Mouse (Mus musculus): ENCODE results near the gene Ulk1. TPM values are rescaled to one million over a fixed set of nuclear protein-coding genes. Genes with fewer than 3 reads are reported as not detected.

Gene Ulk1
- polyA plus RNA-seq, 1 experiment from 2014 or later = 17.4 TPM

DNA sequence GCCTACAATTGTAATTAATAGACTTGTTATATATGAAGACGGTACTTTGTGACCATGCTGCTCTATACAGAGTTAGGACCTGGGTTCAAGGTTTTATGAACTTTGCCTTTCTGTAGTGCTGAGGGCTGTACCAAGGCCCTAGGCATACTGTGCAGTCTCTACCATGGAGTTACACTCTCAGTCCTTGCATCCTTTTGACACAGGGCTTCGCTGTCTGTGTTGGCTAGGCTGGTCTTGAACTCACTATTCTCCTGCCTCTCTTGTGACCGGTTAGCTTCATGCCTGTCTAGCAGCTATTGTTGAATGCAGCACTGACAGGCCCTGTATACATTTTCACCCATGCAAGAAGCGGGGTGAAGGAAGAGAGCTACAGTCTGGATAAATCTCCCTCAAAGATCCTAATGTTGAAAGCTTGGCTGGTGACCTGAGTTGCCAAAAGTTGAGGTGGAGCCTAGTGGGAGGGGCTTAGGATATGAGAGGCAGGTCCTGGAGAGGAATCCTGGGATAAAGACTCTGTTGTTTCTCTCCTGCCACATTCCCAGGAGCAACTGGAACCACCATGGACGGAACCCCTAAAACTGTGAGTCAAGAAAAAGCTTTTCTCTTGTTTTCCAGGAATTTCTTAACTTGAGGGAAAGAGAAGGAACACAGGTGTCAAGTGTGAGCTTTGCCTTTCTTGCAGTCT lies 21.3 kb upstream of the Ulk1 start:
- H3K36me3 ChIP-seq = peaks cover 27% of the 10 kb centered on the region; the same call in 1 of the 2 replicates
- 87% methylated on average over 5 of the region's 5 CpGs for WGBS
- H3K9me3 ChIP-seq (replicated peaks) = no peaks in the 10 kb centered on the region
- ATAC-seq (ENCODE audit: insufficient number of reproducible peaks, low FRiP score) = no peak
- H3K27ac ChIP-seq (ENCODE audit: poor library complexity, severe bottlenecking) = no peak overlapping the region
- no peak overlapping the region for H3K4me3 ChIP-seq
- peaks cover 5% of the 10 kb centered on the region for H3K4me1 ChIP-seq (replicated peaks)
- H3K9ac ChIP-seq = no peak overlapping the region
- no peak overlapping the region for H3K4me2 ChIP-seq
- no peaks in the 10 kb centered on the region for H3K27me3 ChIP-seq (replicated peaks)

DNA sequence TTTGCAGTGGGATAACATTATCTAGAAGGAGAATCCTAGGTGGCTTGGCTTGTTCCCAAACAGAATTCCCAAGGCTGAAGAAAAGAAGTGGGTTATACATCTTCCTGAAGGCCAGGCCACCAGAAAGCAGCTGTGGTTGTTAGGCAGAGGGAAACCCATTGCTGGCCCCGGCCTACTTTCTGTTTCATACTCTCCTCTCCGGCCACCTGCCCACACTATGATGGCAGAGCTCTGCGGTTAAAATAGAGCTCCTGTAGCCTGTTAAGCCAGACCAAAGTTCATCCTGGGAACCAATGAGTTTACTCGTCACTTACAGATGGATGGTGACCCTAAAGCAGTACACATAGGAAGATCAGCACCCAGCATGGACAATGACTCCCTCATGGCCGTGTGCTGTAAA lies 17.7 kb upstream of the Ulk1 start:
- H3K4me2 ChIP-seq = no peak overlapping the region
- no peaks in the 10 kb centered on the region for H3K4me1 ChIP-seq (replicated peaks)
- no peak overlapping the region for H3K27ac ChIP-seq (ENCODE audit: poor library complexity, severe bottlenecking)
- H3K4me3 ChIP-seq = no peak overlapping the region
- H3K36me3 ChIP-seq = peaks cover 16% of the 10 kb centered on the region; the same call in 1 of the 2 replicates
- no peaks in the 10 kb centered on the region for H3K9me3 ChIP-seq (replicated peaks)
- H3K9ac ChIP-seq = no peak overlapping the region
- WGBS = 85% methylated on average over 5 of the region's 5 CpGs
- no peak for ATAC-seq (ENCODE audit: insufficient number of reproducible peaks, low FRiP score)
- 0 out of 2 replicates have a peak, but pooled peaks cover 5% of the 10 kb centered on the region for H3K27me3 ChIP-seq (replicated peaks)

DNA sequence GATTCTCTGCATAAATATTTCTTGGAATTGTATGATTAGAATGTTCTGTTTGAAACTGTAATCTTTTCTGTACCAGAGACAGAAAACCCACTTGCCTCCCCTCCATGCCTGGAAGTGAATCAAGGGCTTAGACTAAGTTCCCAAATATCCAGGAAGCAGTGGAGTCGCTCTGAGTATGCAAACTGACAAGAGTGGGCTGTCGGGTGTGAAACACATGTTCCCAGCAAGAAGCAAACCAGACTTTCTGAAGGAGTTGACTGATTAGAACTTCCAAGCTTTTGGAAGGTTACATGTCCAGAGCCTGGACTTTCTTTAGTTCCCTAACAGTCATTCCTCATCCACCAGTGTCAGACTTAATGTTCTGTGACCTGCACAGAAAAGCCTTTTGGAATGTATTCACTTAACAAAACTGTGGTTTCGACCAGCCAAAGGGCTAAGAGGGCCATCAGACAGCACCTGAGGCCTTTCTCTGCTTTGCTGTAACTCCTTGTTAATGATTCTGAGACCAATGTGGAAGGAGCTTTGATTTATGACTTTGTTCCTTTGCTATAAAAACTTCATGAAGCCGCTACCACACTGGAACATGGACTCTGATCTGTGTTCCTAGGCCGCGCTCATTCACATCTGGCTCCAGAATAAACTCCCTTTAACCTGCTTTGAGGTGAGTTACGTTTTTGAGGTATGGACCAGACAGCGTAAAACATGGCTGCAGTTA lies 17.0 kb upstream of the Ulk1 start:
- H3K27ac ChIP-seq (ENCODE audit: poor library complexity, severe bottlenecking) = no peak overlapping the region
- no peak for ATAC-seq (ENCODE audit: insufficient number of reproducible peaks, low FRiP score)
- 80% methylated on average over 8 of the region's 8 CpGs for WGBS
- H3K4me1 ChIP-seq (replicated peaks) = no peaks in the 10 kb centered on the region
- H3K27me3 ChIP-seq (replicated peaks) = 0 out of 2 replicates have a peak, but pooled peaks cover 5% of the 10 kb centered on the region
- H3K9ac ChIP-seq = no peak overlapping the region
- peaks cover 16% of the 10 kb centered on the region; the same call in 1 of the 2 replicates for H3K36me3 ChIP-seq
- H3K9me3 ChIP-seq (replicated peaks) = no peaks in the 10 kb centered on the region
- no peak overlapping the region for H3K4me2 ChIP-seq
- H3K4me3 ChIP-seq = no peak overlapping the region

GRCm38 (mm10) chr5:110824421-110824820 lies 14.5 kb upstream of the Ulk1 start:
- H3K9me3 ChIP-seq (replicated peaks) = no peaks in the 10 kb centered on the region
- H3K4me2 ChIP-seq = no peak overlapping the region
- 85% methylated on average over 4 of the region's 4 CpGs for WGBS
- no peak overlapping the region for H3K4me3 ChIP-seq
- H3K4me1 ChIP-seq (replicated peaks) = no peaks in the 10 kb centered on the region
- no peak overlapping the region for H3K9ac ChIP-seq
- no peak for ATAC-seq (ENCODE audit: insufficient number of reproducible peaks, low FRiP score)
- H3K27me3 ChIP-seq (replicated peaks) = 0 out of 2 replicates have a peak, but pooled peaks cover 5% of the 10 kb centered on the region
- no peak overlapping the region for H3K27ac ChIP-seq (ENCODE audit: poor library complexity, severe bottlenecking)
- 0 out of 2 replicates have a peak, but pooled peaks cover 8% of the 10 kb centered on the region for H3K36me3 ChIP-seq

DNA sequence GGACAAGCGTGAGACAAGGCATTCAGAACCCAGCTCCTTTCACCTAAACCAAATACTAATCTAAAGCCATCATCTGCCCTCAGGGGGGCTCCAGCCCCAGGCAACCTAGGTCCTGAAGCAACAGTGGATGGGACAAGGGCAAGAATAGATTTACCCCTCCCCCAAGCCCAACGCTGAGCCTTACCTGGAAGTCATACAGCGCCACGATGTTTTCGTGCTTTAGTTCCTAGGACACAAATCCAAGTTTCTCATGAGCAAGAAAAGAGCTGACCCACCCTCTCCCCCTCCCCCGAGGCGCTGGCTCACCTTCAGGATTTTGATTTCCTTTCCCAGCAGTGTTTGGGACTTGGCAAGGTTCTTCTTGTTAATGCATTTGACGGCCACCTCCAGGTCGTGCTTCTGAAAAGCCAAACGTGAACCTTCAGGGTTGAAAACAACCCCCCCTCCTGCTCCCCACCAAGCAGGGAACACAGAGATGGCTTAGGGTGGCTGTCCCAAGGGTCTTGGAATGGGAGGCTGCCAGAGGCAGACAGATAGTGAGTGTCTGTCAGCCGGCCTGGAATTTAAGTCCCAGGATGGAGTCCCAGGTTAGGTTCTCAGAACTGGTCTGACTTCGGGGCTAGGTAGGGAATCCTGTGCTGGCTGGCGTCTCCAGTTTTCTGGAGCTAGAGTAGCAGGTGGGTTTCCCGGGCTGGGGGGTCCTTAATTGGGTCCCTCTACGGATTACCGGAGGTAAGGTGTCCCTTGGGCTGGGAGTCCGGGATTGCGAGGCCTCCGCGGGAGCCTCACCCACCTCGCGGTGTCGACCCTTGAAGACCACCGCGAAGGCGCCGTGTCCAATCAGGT lies 853 bp downstream of the Ulk1 start:
- no peaks in the 10 kb centered on the region for H3K9me3 ChIP-seq (replicated peaks)
- H3K27me3 ChIP-seq (replicated peaks) = no peaks in the 10 kb centered on the region
- peak overlapping the region; percentile 81 for H3K27ac ChIP-seq (ENCODE audit: poor library complexity, severe bottlenecking)
- no peak for ATAC-seq (ENCODE audit: insufficient number of reproducible peaks, low FRiP score)
- H3K36me3 ChIP-seq = 0 out of 2 replicates have a peak, but pooled peaks cover 3% of the 10 kb centered on the region
- H3K4me3 ChIP-seq = peak overlapping the region; percentile 86
- H3K4me1 ChIP-seq (replicated peaks) = peaks cover 24% of the 10 kb centered on the region
- H3K4me2 ChIP-seq = peak overlapping the region; percentile 91
- peak overlapping the region; percentile 92 for H3K9ac ChIP-seq
- WGBS = 1% methylated on average over 27 of the region's 27 CpGs

- Histone ChIP-seq H3K27ac (ENCODE audit: poor library complexity, severe bottlenecking) (peak overlapping the region; percentile 72), H3K36me3 (0 out of 2 replicates have a peak, but pooled peaks cover 5% of the 10 kb centered on the region), H3K4me2 (peak overlapping the region; percentile 91), H3K4me1 (replicated peaks) (peaks cover 24% of the 10 kb centered on the region), H3K27me3 (replicated peaks) (no peaks in the 10 kb centered on the region), H3K4me3 (peak overlapping the region; percentile 86), H3K9me3 (replicated peaks) (no peaks in the 10 kb centered on the region), H3K9ac (peak overlapping the region; percentile 92)
- peak; percentile 85 for ATAC-seq (ENCODE audit: insufficient number of reproducible peaks, low FRiP score)
- 2% methylated on average over 14 of the region's 14 CpGs for WGBS
Measured at GRCm38 (mm10) chr5:110808061-110808631, 1.8 kb downstream of the Ulk1 start.

GRCm38 (mm10) chr5:110807453-110807852 lies 2.4 kb downstream of the Ulk1 start:
- no peak for ATAC-seq (ENCODE audit: insufficient number of reproducible peaks, low FRiP score)
- Histone ChIP-seq H3K4me1 (replicated peaks) (peaks cover 25% of the 10 kb centered on the region), H3K27me3 (replicated peaks) (no peaks in the 10 kb centered on the region), H3K4me3 (peak overlapping the region; percentile 86), H3K9ac (peak overlapping the region; percentile 92), H3K36me3 (0 out of 2 replicates have a peak, but pooled peaks cover 5% of the 10 kb centered on the region), H3K27ac (ENCODE audit: poor library complexity, severe bottlenecking) (peak overlapping the region; percentile 72), H3K4me2 (peak overlapping the region; percentile 91), H3K9me3 (replicated peaks) (no peaks in the 10 kb centered on the region)
- 80% methylated on average over 4 of the region's 4 CpGs for WGBS

DNA sequence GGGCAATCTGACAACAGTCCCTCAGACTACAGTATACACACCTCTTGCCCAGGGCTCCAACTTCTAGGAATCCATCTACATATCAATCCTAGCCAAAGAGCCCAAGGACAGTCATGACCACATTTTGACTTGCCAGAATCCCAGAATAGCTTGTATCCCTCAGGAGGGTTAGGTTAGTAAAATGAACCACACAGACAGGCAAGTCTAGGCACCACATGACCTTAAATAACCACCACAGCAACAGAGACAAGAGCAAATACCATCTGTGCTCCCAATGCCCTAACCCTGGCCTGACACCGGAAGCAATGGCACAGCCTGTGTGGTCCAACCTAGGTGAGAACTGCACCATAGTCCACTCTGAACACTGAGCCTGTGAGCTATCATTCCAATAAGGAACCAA lies 3.2 kb downstream of the Ulk1 start:
- Histone ChIP-seq H3K4me2 (no peak overlapping the region), H3K36me3 (peaks cover 10% of the 10 kb centered on the region; the same call in 1 of the 2 replicates)

GRCm38 (mm10) chr5:110806154-110806553 lies 3.7 kb downstream of the Ulk1 start:
- no peak for ATAC-seq (ENCODE audit: insufficient number of reproducible peaks, low FRiP score)
- peaks cover 35% of the 10 kb centered on the region for H3K4me1 ChIP-seq (replicated peaks)
- H3K4me2 ChIP-seq = no peak overlapping the region
- H3K9ac ChIP-seq = no peak overlapping the region
- H3K27me3 ChIP-seq (replicated peaks) = no peaks in the 10 kb centered on the region
- H3K27ac ChIP-seq (ENCODE audit: poor library complexity, severe bottlenecking) = no peak overlapping the region
- H3K36me3 ChIP-seq = peaks cover 16% of the 10 kb centered on the region; the same call in 1 of the 2 replicates
- H3K9me3 ChIP-seq (replicated peaks) = no peaks in the 10 kb centered on the region
- 96% methylated on average over 4 of the region's 4 CpGs for WGBS
- H3K4me3 ChIP-seq = no peak overlapping the region

More for the DNA sequence above, 3.2 kb downstream of the Ulk1 start:
- Histone ChIP-seq H3K9ac (no peak overlapping the region), H3K9me3 (replicated peaks) (no peaks in the 10 kb centered on the region), H3K27ac (ENCODE audit: poor library complexity, severe bottlenecking) (no peak overlapping the region), H3K27me3 (replicated peaks) (no peaks in the 10 kb centered on the region), H3K4me1 (replicated peaks) (peaks cover 33% of the 10 kb centered on the region), H3K4me3 (no peak overlapping the region)
- no peak for ATAC-seq (ENCODE audit: insufficient number of reproducible peaks, low FRiP score)
- 85% methylated on average over 1 of the region's 1 CpGs for WGBS

DNA sequence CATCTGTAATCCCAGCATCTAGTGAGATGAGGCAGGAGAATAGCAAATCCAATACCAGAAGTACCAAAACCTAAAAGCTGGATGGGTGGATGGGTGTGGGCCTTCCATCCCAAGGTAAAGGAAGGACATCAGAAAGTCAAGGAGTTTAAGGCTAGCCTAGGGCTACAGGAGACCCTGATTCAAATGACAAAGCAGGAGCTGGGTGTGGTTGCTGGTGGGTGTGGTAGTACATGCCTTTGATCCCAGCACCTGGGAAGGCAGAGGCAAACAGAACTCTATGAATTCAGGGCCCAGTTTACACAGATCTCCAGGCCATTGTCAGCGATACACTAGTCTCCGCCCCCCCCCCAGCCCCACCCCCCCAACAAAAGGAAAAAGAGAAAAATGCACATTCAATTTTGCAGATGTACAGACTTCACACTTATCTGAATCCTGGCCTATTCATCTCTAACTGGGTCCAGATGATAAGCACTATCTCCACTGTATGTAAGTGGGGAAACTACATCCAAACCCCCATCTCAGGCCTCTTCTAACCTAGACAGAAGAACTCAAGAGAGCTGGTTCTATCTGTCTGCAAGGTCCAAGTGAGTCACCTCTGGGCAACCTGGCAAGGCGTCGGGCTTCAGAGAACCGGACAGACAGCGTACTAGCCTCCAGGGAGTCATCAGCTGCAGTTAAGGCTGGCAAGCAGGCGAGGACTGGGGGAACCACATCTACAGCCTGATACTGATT lies 5.7 kb downstream of the Ulk1 start:
- H3K27ac ChIP-seq (ENCODE audit: poor library complexity, severe bottlenecking) = no peak overlapping the region
- no peaks in the 10 kb centered on the region for H3K9me3 ChIP-seq (replicated peaks)
- whole genome bisulfite sequencing = 84% methylated on average over 7 of the region's 7 CpGs
- H3K9ac ChIP-seq = no peak overlapping the region
- H3K4me1 ChIP-seq (replicated peaks) = peaks cover 39% of the 10 kb centered on the region
- ATAC-seq (ENCODE audit: insufficient number of reproducible peaks, low FRiP score) = no peak
- no peak overlapping the region for H3K4me3 ChIP-seq
- peaks cover 28% of the 10 kb centered on the region for H3K36me3 ChIP-seq
- H3K27me3 ChIP-seq (replicated peaks) = no peaks in the 10 kb centered on the region
- no peak overlapping the region for H3K4me2 ChIP-seq

Data from heart, embryonic 12.5 days (tissue).